Mouse (Mus musculus): ENCODE measurements around the gene Adra2a.

Gene Adra2a

DNA sequence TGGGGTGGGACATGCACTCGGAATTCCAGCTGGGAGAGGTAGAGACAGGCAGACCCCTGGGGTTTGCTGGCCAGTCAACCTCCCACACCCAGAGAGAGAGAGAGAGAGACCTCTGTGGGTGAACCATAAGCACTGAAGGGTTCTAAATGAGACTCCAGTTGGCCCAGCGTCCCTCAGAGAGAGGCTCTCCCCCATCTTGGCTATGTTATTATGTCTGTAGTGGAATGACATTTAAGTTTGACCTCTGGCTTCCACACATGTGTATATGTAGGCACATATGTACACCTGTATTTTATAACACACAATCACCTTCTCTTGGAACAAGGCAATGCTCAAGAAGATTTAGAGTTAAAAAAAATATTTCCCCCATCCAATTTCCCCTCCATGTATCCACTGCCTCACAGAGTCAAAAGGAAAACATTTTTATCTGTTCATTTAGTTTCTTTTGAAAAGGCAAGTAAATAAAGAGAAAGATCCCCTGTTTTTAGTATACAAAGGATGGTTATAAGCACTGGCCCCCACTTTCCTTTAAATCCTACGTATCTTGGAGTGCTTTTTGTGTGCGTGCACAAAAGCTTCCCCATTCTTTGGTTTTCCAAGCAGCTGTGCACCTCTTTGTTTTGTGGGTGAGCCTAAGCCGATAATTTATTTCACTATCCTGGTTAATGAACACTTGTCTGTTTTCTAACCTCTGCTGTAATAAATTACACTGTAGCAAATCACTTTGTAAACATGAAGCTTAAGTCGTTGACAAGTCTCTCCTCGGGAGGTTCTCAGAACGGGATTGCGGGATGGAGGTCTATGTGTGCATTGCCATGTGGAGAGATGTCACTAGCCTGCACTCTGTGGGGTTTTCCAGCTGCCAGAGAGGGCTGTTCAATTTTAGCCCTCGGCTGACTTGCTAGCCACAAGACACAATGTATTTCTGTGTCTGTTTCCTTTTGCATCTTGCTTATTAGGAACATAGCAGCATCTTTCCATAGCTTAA, 32.7 kb downstream of the Adra2a start:
- peak; percentile 25 for DNase-seq (ENCODE audit: low spot score)

DNA sequence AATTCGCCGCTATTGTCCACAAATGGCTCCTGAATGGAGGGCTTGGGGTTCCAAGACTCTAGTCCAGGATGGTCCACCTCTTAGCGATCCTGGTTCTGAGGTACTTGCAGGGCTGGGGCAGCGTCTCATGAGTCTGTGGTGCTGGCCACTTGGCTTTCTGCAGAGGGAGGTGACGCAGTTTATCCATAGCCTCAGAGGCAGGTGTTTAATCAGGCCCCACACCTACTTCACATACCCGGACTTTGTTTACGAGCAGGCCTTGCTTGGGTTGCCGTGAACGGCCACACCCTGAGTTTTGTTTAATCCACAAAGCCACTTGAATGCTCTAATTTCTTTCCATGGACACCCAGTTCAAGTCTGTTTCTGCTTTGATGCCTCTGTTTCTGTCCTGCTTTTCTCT, 37.4 kb downstream of the Adra2a start:
- no peak for DNase-seq (ENCODE audit: low spot score)

- DNase-seq (ENCODE audit: low spot score): no peak
Measured at GRCm38 (mm10) chr19:54081716-54082165, 37.8 kb downstream of the Adra2a start.

DNA sequence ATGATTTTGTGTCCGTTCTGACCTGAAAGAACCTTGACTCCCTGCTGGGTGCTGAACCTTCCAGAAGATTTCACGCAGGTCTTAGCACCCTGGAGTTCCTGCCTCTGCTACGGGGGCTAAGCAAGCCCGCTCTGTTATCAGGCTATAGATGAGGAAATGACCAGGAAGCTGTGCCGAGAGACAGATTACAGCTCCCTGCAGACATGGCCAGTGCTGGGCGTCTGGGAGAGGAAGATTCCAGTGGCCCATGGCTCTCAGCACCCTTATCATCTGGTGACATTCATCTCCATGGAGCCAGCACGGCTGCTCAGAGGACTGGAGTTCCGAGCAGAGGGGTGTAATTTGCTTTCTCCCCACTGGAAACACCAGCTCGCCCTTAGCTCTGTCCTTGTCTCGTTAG, 43.4 kb downstream of the Adra2a start:
- DNase-seq (ENCODE audit: low spot score): no peak

GRCm38 (mm10) chr19:54093599-54093998, 49.6 kb downstream of the Adra2a start:
- DNase-seq (ENCODE audit: low spot score): no peak

DNA sequence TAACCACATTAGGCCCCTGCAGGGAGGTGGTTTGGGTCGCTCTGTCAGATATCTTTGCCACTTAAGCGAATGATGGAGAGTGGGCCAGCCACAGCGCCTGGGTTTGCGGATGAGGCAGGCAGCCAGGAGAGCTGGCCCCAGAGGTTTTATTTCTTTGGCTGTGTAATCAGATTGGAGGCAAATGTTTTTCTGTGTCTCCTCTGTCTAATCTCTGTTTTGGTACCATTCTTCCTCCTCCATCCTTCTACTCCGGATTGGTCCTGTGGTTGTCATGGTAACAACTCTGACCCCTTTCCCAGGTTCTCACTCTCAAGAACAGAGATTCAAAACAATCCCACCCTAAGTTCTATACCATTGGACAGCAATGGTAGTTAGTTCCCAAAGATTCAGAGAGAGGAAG, 51.8 kb downstream of the Adra2a start:
- DNase-seq (ENCODE audit: low spot score): no peak

- DNase-seq (ENCODE audit: low spot score): no peak
Measured at GRCm38 (mm10) chr19:54098367-54098766, 54.4 kb downstream of the Adra2a start.

Measured in embryo, embryonic 10.5 days (tissue).